Mouse (Mus musculus) 3T3-L1 (cell line): ENCODE results near the gene Bbs9.

Experiments used
- DNase-seq: peaks from one replicate; pipeline ENCODE4 v3.0.0-alpha.2; 2015; ENCODE audit warnings: low read depth, low spot score

Bbs9 gene

GRCm38 (mm10) chr9:22690234-22690633 lies 214.7 kb downstream of the Bbs9 start:
- no peak for DNase-seq

GRCm38 (mm10) chr9:22695392-22695791 lies 219.9 kb downstream of the Bbs9 start:
- DNase-seq: no peak

DNA sequence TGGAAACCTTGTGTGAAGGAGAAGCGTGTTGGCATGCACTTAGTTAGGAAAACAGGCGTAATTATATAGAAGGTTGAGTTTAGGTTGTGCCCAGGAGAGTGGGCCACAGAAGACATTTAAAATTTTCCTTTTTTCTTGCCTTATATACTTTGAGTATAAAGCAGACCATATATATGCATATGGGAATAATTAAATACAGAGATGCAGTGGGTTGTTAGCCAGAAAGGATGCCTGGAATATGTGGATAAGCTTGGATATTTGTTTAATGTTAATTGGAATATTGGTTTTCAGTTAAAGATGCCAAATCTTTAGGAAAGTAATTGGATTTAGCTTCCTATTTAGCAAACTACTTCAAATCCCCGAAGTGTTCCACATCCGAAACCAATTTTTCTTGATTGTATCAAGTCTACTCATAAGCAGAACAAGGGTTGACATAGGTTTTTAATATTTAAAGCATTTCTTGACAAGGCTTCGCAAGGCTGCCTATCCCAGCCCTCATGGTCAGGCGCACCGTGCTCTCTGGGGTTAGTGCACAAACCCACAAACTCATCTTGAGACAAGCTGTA lies 221.4 kb downstream of the Bbs9 start:
- DNase-seq: no peak

DNA sequence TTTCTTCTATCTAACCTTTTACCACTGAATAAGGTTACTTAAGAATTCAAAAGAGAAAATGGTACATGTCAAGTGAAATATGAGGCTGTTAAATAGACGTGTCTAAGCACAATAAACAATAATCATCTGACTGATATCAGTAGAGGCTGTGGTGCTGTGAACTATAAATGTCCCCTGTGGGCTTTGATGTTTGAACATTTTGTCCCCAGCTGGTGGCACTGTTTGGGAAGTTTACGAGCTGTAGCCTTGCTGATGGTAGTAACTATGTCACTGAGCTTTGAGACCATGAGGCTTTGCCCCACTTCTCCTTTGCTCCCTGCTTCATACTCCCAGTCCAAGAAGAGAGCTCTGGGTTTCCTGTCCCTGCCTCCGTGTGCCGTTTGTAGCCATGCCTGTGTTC lies 222.3 kb downstream of the Bbs9 start:
- no peak for DNase-seq

- no peak for DNase-seq
Observed at GRCm38 (mm10) chr9:22698501-22698900, 223.0 kb downstream of the Bbs9 start.

- DNase-seq: no peak
Observed at GRCm38 (mm10) chr9:22702065-22702611, 226.6 kb downstream of the Bbs9 start.

- no peak for DNase-seq
Observed at GRCm38 (mm10) chr9:22702812-22703367, 227.4 kb downstream of the Bbs9 start.

DNA sequence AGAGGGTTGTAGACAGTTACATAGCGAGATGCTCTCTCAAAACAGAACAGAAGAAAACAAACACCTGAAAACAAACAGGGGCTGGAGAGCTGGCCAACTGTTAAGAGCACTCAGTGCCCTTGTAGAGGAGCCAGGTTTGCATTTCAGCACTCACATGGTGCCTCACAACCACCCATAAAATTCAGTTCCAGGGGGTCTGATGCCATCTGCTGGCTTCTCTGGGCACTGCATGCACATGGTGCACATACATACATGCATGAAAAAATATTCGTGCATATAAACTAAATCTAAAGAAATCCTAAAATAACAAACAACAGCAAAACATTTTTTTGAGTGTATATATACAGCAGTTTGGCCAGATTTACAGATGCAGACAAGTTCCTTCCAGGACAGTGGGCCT lies 228.0 kb downstream of the Bbs9 start:
- no peak for DNase-seq

DNA sequence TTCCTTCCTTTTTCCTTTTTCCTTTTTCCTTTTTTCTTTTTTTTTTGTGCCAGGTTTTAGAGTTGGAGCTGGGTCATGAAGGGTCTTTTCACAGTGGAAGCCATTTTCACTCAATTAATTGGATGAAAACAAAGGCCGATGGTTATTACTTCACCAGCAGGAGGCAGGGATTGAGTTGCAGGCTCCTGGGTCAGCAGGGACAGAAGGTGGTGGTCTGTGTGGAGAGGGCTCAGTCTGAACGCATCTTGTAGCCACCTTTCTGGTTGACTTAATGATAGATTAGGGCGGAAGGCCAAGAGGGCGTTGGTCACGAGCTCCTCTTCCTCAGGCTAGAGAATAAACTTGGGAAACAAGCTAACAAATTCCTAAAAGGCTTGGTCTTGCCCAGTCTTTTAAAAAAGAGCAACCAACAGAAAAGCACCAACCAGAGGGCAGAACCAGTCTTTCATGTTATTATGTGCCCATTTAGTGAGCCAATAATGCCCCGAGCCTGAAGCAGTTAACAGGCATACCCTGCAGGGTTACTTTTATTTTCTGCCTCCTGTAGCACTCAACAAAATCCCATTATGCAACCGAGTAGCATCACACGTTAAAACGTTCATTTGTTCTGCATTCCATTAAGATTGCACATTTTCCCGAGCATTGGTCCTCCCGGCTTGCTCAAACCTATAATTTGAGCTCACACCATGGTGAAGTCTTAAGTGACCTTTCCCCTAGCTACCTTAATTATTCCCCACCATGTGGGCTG lies 231.8 kb downstream of the Bbs9 start:
- DNase-seq: no peak

GRCm38 (mm10) chr9:22708970-22709726 lies 233.6 kb downstream of the Bbs9 start:
- DNase-seq: peak; percentile 53

DNA sequence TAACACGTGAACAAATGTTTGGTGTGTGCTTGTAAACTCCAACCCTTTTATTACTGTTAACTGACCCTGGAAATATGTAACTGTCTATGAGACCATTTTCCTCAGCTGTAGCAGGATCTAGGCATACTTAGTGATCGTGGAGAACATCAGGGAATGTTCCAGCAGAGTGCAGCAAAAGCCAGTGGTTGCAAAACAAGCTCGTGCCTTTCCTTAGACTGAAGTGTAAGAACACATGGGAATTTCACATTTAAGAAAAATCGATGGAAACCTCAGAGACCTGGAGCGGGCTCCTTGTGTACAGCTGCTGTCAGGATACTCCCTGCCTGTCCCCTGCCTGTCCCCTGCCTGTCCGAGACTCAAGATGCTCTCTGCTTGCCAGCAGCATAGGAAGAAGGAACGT lies 234.5 kb downstream of the Bbs9 start:
- peak; percentile 31 for DNase-seq

DNA sequence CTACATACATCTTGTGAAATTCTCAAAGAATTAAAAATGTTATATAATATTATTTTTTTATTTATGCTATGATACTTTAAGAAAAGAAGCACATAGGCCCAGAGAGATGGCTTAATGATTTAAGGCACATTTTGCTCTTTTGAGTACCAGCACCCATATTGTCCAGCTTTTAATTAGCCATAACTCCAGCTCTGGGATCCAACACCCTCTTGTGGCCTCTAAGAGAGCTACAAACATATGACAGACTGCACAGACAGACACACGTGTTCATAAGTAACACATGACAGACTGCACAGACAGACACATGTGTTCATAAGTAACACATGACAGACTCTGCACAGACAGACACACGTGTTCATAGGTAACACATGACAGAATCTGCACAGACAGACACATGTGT lies 235.8 kb downstream of the Bbs9 start:
- DNase-seq: no peak

DNA sequence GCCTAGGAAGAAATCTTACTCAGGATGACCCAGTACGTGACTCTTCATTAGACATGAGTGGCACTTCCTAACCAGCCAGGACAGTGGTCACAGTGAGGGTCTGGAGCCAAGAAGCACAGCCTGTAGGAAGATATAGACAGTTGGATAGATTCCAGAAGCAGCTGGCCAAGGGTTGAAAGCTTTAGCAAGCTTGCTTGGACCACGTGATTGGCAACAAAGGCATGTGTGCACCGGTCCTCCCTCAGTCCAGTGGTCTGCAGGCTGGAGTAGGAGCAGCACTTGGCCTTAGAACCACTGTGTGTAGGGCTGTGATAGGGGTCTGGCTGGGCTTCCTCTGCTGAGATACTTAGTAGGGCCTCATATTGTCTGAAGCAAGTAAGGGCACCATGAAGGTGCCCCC lies 237.2 kb downstream of the Bbs9 start:
- peak; percentile 19 for DNase-seq

DNA sequence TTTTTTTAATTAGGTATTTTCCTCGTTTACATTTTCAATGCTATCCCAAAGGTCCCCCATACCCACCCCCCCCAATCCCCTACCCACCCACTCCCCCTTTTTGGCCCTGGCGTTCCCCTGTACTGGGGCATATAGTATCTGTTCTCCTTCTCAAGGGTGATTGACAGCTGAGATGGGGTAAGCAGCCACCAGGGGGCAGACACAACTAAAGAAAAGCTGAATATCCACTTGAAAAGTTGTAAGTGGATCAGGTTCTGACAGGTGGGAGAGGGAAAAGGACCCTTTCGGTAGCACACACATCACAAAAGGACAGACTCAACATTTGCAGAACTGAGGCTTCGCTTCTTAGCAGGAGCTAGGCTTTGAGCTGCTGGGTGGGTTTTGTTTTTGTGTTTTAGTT lies 237.8 kb downstream of the Bbs9 start:
- DNase-seq: peak; percentile 67

DNA sequence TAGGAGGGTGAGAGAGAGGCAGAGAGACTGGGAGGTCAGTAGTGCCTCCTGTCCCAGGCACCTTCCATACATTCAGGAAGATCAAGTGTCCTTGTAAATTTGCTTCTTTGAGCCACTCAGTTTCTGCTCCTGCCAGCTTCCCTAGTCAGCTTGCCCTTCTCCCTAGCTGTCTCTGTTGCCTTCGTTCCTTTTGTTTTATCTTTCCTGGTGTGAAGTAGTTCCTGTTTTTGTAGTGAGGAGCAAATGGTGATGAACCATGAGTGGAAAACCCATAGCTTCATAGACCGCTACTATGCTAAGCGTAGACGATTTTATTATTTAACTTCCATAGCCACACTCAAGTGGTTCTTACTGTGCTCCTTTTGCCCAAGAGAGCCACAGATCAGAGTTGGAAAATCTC lies 242.1 kb downstream of the Bbs9 start:
- no peak for DNase-seq

DNA sequence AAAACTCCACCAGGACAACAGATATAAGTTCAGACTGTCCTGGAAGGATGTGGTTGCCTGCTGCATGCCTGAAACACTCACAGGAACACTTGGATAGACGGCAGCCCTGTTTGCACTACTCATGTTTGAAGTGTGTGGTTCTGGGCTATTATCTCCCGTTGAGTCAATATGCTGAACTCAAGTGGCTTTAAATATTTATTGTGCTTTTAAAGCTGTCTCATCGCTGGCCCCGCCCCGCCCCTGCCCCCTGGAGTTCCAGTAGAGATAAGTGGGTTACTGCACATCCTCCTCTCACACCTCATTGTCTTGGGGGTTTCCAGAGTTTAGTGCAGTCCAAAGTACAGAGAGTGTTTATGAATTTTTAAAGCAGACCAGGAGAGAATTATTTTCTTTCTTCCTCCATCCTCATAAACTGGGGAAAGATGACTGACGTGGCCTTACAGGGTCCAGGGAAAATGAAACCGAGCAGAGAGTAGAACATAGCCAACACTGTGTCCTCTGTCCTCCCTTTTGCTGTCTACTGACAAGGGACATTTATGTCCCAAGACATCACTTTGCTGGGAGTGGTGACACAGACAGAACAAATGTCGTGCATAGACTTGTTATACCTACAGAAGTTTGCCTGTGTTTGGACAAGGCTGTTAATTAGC lies 242.8 kb downstream of the Bbs9 start:
- no peak for DNase-seq

- no peak for DNase-seq
Observed at GRCm38 (mm10) chr9:22732646-22733045, 257.1 kb downstream of the Bbs9 start.

- DNase-seq: no peak
Observed at GRCm38 (mm10) chr9:22734954-22735353, 259.4 kb downstream of the Bbs9 start.

DNA sequence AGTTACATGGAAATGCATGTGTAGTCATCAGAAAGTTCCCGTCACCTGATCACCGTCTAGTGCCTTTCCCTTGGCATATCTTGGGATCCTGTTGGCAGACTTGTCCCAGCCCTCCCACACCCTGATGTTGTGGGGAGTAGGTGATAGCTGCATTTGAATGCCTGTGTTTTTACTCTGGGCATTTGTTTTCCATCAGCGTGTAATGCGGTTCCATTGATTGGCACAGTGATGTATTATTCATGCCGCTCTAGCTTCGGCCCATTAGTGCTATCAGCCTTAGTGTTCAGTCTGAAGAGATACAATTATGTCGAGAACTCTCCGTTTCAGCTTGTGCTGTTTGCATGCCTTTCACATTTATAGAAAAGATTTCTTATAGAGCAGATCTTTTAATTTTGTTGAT lies 259.9 kb downstream of the Bbs9 start:
- DNase-seq: no peak

DNA sequence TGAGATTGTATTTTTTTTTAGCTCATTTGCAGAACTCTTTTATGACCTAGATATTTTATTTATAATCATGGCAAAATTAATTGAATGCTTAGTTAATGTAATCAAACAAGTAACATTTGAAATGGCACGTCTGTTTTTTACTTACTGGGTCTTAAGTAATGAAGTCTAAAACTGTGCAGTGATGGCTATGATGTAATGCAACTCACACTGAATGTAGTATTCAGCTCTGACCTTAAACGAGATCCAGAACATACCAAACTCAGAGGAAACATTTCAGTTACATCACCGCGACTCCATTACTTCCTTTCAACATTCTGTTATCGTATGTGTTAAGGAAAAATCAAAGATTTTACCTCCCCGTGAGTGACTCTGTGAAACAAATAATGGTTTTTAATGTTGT lies 262.4 kb downstream of the Bbs9 start:
- no peak for DNase-seq

DNA sequence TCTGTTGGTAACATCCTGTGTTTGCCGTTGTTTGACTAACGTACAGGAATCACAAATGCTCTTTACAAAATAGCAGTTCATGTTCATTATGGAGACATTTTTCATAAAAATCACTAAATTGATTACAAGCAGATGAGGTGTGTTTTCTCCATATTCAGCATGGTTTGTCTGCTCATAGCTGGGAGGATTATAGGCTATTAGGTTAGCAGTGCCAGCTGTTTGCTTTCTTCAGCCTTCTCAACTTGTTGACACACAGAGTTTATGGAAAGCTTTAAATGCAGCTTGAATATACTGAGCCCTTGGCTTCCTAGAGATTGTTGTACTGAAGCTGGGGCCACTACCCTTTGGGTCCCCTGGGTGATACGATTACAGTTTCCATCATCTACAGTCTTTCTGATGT lies 263.3 kb downstream of the Bbs9 start:
- no peak for DNase-seq

- no peak for DNase-seq
Observed at GRCm38 (mm10) chr9:22741967-22742366, 266.5 kb downstream of the Bbs9 start.
